Mouse (Mus musculus) C2C12 (cell line): ENCODE results near the gene Hgd.

Experiments used
- CEBPB ChIP-seq: IDR thresholded peaks from one replicate; pipeline ENCODE4 v1.6.1; 2011; ENCODE audit warnings: low read depth, mild to moderate bottlenecking, control low read depth, moderate library complexity
- CTCF ChIP-seq: IDR thresholded peaks from one replicate; pipeline ENCODE4 v1.5.1; 2011; ENCODE audit not compliant: control insufficient read depth, insufficient read depth, insufficient read length
- MAX ChIP-seq: IDR thresholded peaks from one replicate; pipeline ENCODE4 v1.6.1; 2011; ENCODE audit warnings: mild to moderate bottlenecking, control low read depth

DNA sequence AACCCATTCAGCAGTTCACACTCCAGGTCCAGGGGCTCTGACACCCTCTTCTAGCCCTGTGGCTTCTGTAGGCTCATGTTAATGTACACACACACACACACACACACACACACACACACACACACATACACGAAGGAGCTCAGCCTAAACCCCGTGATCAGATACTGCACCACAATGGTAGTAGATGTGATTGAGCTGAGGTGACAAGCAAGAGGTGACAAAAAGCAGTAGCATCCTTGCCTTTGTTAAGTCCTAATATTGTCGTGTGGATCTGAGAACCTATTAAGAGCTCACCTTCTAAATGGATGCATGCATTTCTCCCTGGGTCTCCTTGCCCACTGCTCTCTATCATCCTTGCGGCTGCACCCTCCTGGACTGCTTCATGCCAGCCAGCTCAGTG lies 698 bp downstream of the Hgd start:
- no peak for TF ChIP-seq CTCF
- no peak for TF ChIP-seq CEBPB
- TF ChIP-seq MAX: no peak
